Mouse (Mus musculus) MEL (cell line): ENCODE results near the gene Adamts9.

Source experiments
- CTCF ChIP-seq, 3 experiments: IDR thresholded peaks in 2 of 3; conservative IDR thresholded peaks in 1 of 3; 2 replicates each; pipeline ENCODE4 v1.5.1; 2011 to 2012; ENCODE audit warnings: low read length in 3 of 3, low read depth in 2 of 3, mild to moderate bottlenecking in 2 of 3, improper control_type of control experiment in 1 of 3, inconsistent platforms in 1 of 3, mixed read lengths in 1 of 3, moderate library complexity in 1 of 3; ENCODE audit not compliant: control insufficient read depth in 1 of 3, insufficient read depth in 1 of 3, poor library complexity in 1 of 3, severe bottlenecking in 1 of 3
- ELF1 ChIP-seq: IDR thresholded peaks from 2 replicates; pipeline ENCODE4 v1.6.1; 2014; ENCODE audit warnings: low read depth, mild to moderate bottlenecking, inconsistent platforms, low read length, improper control_type of control experiment, moderate library complexity
- EP300 ChIP-seq, 2 experiments: IDR thresholded peaks; 2 replicates each; pipeline ENCODE4 v1.6.1; 2011; ENCODE audit warnings: improper control_type of control experiment in 2 of 2, low read length in 2 of 2, low read depth in 1 of 2, mild to moderate bottlenecking in 1 of 2
- GABPA ChIP-seq: IDR thresholded peaks from 2 replicates; pipeline ENCODE4 v1.6.1; 2012; ENCODE audit warnings: low read depth, mild to moderate bottlenecking, inconsistent platforms, low read length, improper control_type of control experiment, moderate library complexity
- JUND ChIP-seq: IDR thresholded peaks from 2 replicates; pipeline ENCODE4 v1.6.1; 2011; ENCODE audit warnings: low read depth, mild to moderate bottlenecking, improper control_type of control experiment, low read length
- KAT2A ChIP-seq: conservative IDR thresholded peaks from 2 replicates; pipeline ENCODE4 v1.6.1; 2012; ENCODE audit warnings: low read depth, low read length, improper control_type of control experiment, inconsistent platforms
- MAZ ChIP-seq: IDR thresholded peaks from 2 replicates; pipeline ENCODE4 v1.6.1; 2012; ENCODE audit warnings: low read depth, mild to moderate bottlenecking, inconsistent platforms, low read length, improper control_type of control experiment
- MYB ChIP-seq: IDR thresholded peaks from 2 replicates; pipeline ENCODE4 v1.6.1; 2011; ENCODE audit warnings: mild to moderate bottlenecking, low read depth, low read length, improper control_type of control experiment
- MYC ChIP-seq: IDR thresholded peaks from 2 replicates; pipeline ENCODE4 v1.6.1; 2011; ENCODE audit warnings: low read depth, mild to moderate bottlenecking, low read length, improper control_type of control experiment, moderate library complexity
- TBP ChIP-seq: IDR thresholded peaks from 2 replicates; pipeline ENCODE4 v1.8.0; 2011; ENCODE audit warnings: low read depth, low read length, improper control_type of control experiment
- UBTF ChIP-seq: IDR thresholded peaks from 2 replicates; pipeline ENCODE4 v1.6.1; 2012; ENCODE audit warnings: low read depth, mild to moderate bottlenecking, inconsistent platforms, low read length, improper control_type of control experiment, moderate library complexity, borderline replicate concordance; ENCODE audit not compliant: insufficient read depth
- ZC3H11A ChIP-seq: IDR thresholded peaks from 2 replicates; pipeline ENCODE4 v1.6.1; 2012; ENCODE audit warnings: low read depth, mild to moderate bottlenecking, inconsistent platforms, low read length, improper control_type of control experiment

- TF ChIP-seq MYC: no peak
- no peak for TF ChIP-seq CTCF (IDR thresholded peaks at IDR 0.05 in 2 of 3, conservative IDR thresholded peaks at IDR 0.05 in 1 of 3; ENCODE audit: control insufficient read depth in 1 of 3, insufficient read depth in 1 of 3, low read depth in 2 of 3, low read length in 3 of 3, poor library complexity in 1 of 3, severe bottlenecking in 1 of 3)
- TF ChIP-seq ELF1: no peak
- TF ChIP-seq GABPA: no peak
- no peak for TF ChIP-seq MYB
- no peak for TF ChIP-seq JUND
- no peak for TF ChIP-seq KAT2A
- TF ChIP-seq UBTF: no peak
- no peak for TF ChIP-seq ZC3H11A
- no peak for TF ChIP-seq TBP
- no peak for TF ChIP-seq MAZ
- no peak for TF ChIP-seq EP300 (IDR thresholded peaks at IDR 0.05; ENCODE audit: low read depth in 1 of 2, low read length in 2 of 2)
Measured at GRCm38 (mm10) chr6:92733651-92734050, 209.6 kb downstream of the Adamts9 start.
